Mouse (Mus musculus) forebrain, embryonic 16.5 days (tissue): ENCODE data around the gene Elavl3. TPM values are rescaled to one million over a fixed set of nuclear protein-coding genes. Genes with fewer than 3 reads are reported as not detected.
A peak's percentile ranks its signal among the peaks of the same experiment; 100 is the strongest.

Experiments used
- ATAC-seq: fragments of 200-750 bp; cut with Nextera tagmentation; 2 replicates; pipeline ENCODE4 v1.8.0; 2017; ENCODE audit warnings: mild to moderate bottlenecking, moderate library complexity
- H3K27ac ChIP-seq: fragments of 300-500 bp; sonication (generic); 2 replicates; pipeline ENCODE4 v1.5.1; 2014; ENCODE audit warnings: low read length, control low read depth
- H3K27me3 ChIP-seq: fragments of 300-500 bp; sonication (generic); replicated peaks from 2 replicates; pipeline ENCODE4 v1.6.1; 2014; ENCODE audit warnings: low read length; ENCODE audit not compliant: control insufficient read depth, insufficient read depth
- H3K36me3 ChIP-seq: fragments of 300-500 bp; sonication (generic); 2 replicates; pipeline ENCODE4 v1.6.1; 2014; ENCODE audit not compliant: control insufficient read depth, insufficient read depth
- H3K4me1 ChIP-seq: fragments of 300-500 bp; sonication (generic); replicated peaks from 2 replicates; pipeline ENCODE4 v1.6.1; 2014; ENCODE audit warnings: low read length; ENCODE audit not compliant: control insufficient read depth, insufficient read depth
- H3K4me2 ChIP-seq: fragments of 300-500 bp; sonication (generic); 2 replicates; pipeline ENCODE4 v1.6.1; 2014; ENCODE audit warnings: mild to moderate bottlenecking, low read length, control low read depth
- H3K4me3 ChIP-seq: fragments of 300-500 bp; sonication (generic); replicated peaks from 2 replicates; pipeline ENCODE4 v1.5.1; 2014; ENCODE audit warnings: mild to moderate bottlenecking, low read length, control low read depth
- H3K9ac ChIP-seq: fragments of 300-500 bp; sonication (generic); replicated peaks from 2 replicates; pipeline ENCODE4 v1.6.1; 2014; ENCODE audit warnings: low read depth, low read length, control low read depth
- H3K9me3 ChIP-seq: fragments of 300-500 bp; sonication (generic); 2 replicates; pipeline ENCODE4 v1.6.1; 2016; ENCODE audit warnings: low read length; ENCODE audit not compliant: control insufficient read depth
- WGBS: fragments of 180-500 bp; shearing (Covaris S2); extraction: QIAGEN DNeasy Blood & Tissue Kit; methylation state at CpG from one replicate; pipeline ENCODE4 v1.1.7; 2014; 5-methylcytosine and 5-hydroxymethylcytosine counted together
- polyA plus RNA-seq: library from polyadenylated mRNA; unstranded; fragments of >200 nt; fragmentation: Nextera tagmentation; extraction: Ambion mirVana; gene quantifications from 2 replicates; pipeline ENCODE4 v1.2.1, GENCODE M21; 2015

The Elavl3 gene
- polyA plus RNA-seq, 1 experiment from 2014 or later = 101 TPM

- H3K27me3 ChIP-seq = no peaks in the 10 kb centered on the region
- no peak overlapping the region for H3K9ac ChIP-seq
- 93% methylated on average over 4 of the region's 4 CpGs for WGBS
- no peak overlapping the region for H3K27ac ChIP-seq
- H3K4me1 ChIP-seq = peaks cover 7% of the 10 kb centered on the region; the same call in 1 of the 2 replicates
- no peaks in the 10 kb centered on the region for H3K9me3 ChIP-seq
- H3K36me3 ChIP-seq = no peaks in the 10 kb centered on the region
- ATAC-seq = no peak
- no peak overlapping the region for H3K4me3 ChIP-seq
- no peak overlapping the region for H3K4me2 ChIP-seq
Measured at GRCm38 (mm10) chr9:21978398-21979128, 73.3 kb downstream of the Elavl3 start.

GRCm38 (mm10) chr9:21977972-21978371, 73.9 kb downstream of the Elavl3 start:
- Histone ChIP-seq H3K27me3 (no peaks in the 10 kb centered on the region), H3K36me3 (no peaks in the 10 kb centered on the region), H3K27ac (no peak overlapping the region), H3K4me1 (peaks cover 7% of the 10 kb centered on the region; the same call in 1 of the 2 replicates), H3K9me3 (no peaks in the 10 kb centered on the region), H3K4me2 (no peak overlapping the region), H3K9ac (no peak overlapping the region), H3K4me3 (no peak overlapping the region)
- 26% methylated on average over 2 of the region's 2 CpGs for WGBS
- no peak for ATAC-seq

GRCm38 (mm10) chr9:21977331-21977730, 74.5 kb downstream of the Elavl3 start:
- no peaks in the 10 kb centered on the region for H3K9me3 ChIP-seq

GRCm38 (mm10) chr9:21976626-21977175, 75.1 kb downstream of the Elavl3 start:
- no peaks in the 10 kb centered on the region for H3K36me3 ChIP-seq
- no peak overlapping the region for H3K27ac ChIP-seq
- H3K4me2 ChIP-seq = no peak overlapping the region
- no peak overlapping the region for H3K4me3 ChIP-seq
- no peaks in the 10 kb centered on the region for H3K9me3 ChIP-seq
- no peak overlapping the region for H3K9ac ChIP-seq
- ATAC-seq = no peak
- H3K4me1 ChIP-seq = peaks cover 7% of the 10 kb centered on the region; the same call in 1 of the 2 replicates
- H3K27me3 ChIP-seq = no peaks in the 10 kb centered on the region
- 72% methylated on average over 7 of the region's 10 CpGs for WGBS

More at GRCm38 (mm10) chr9:21977331-21977730, 74.5 kb downstream of the Elavl3 start:
- peaks cover 7% of the 10 kb centered on the region; the same call in 1 of the 2 replicates for H3K4me1 ChIP-seq
- H3K4me2 ChIP-seq = no peak overlapping the region
- no peaks in the 10 kb centered on the region for H3K36me3 ChIP-seq
- no peak overlapping the region for H3K27ac ChIP-seq
- no peaks in the 10 kb centered on the region for H3K27me3 ChIP-seq
- no peak overlapping the region for H3K9ac ChIP-seq
- ATAC-seq = 0 out of 2 replicates have a peak, but pooled peaks have one; percentile 26
- WGBS = 57% methylated on average over 5 of the region's 5 CpGs
- no peak overlapping the region for H3K4me3 ChIP-seq

GRCm38 (mm10) chr9:21969304-21969703, 82.5 kb downstream of the Elavl3 start:
- Histone ChIP-seq H3K4me2 (no peak overlapping the region), H3K27me3 (no peaks in the 10 kb centered on the region), H3K9me3 (no peaks in the 10 kb centered on the region), H3K27ac (no peak overlapping the region), H3K9ac (no peak overlapping the region), H3K36me3 (no peaks in the 10 kb centered on the region), H3K4me1 (no peaks in the 10 kb centered on the region), H3K4me3 (no peak overlapping the region)
- 94% methylated on average over 4 of the region's 4 CpGs for WGBS
- no peak for ATAC-seq

- H3K27ac ChIP-seq = no peak overlapping the region
- no peak for ATAC-seq
- no peaks in the 10 kb centered on the region for H3K36me3 ChIP-seq
- no peaks in the 10 kb centered on the region for H3K4me1 ChIP-seq
- no peaks in the 10 kb centered on the region for H3K27me3 ChIP-seq
- H3K4me3 ChIP-seq = no peak overlapping the region
- no peak overlapping the region for H3K9ac ChIP-seq
- WGBS = 64% methylated on average over 6 of the region's 6 CpGs
- no peak overlapping the region for H3K4me2 ChIP-seq
- no peaks in the 10 kb centered on the region for H3K9me3 ChIP-seq
Measured at GRCm38 (mm10) chr9:21968883-21969282, 82.9 kb downstream of the Elavl3 start.

Other genes with a start within 250 kb of the Elavl3 start
- 0.51 TPM in 1 of 2 replicates, not detected in the other for gene Angptl8, start 216.5 kb downstream of the Elavl3 start, polyA plus RNA-seq
- gene Dock6, start 199.4 kb downstream of the Elavl3 start, polyA plus RNA-seq = 11.8 and 12.0 TPM in 2 replicates
- 37.4 and 39.5 TPM in 2 replicates for gene Rab3d, start 133.8 kb downstream of the Elavl3 start, polyA plus RNA-seq
- 5.4 and 11.9 TPM in 2 replicates for gene Ccdc159, start 124.6 kb downstream of the Elavl3 start, polyA plus RNA-seq
- 47.7 and 54.8 TPM in 2 replicates for gene Tmem205, start 124.5 kb downstream of the Elavl3 start, polyA plus RNA-seq
- 74.1 and 89.9 TPM in 2 replicates for gene Plppr2, start 115.0 kb downstream of the Elavl3 start, polyA plus RNA-seq
- 9.0 and 12.5 TPM in 2 replicates for gene Swsap1, start 96.3 kb downstream of the Elavl3 start, polyA plus RNA-seq
- gene Epor, start 88.5 kb downstream of the Elavl3 start, polyA plus RNA-seq = 1.6 and 1.8 TPM in 2 replicates
- 0.76 and 1.5 TPM in 2 replicates for gene Rgl3, start 62.6 kb downstream of the Elavl3 start, polyA plus RNA-seq
- gene Ccdc151, start 49.4 kb downstream of the Elavl3 start, polyA plus RNA-seq = 3.6 and 5.2 TPM in 2 replicates
- gene Prkcsh, start 49.2 kb downstream of the Elavl3 start, polyA plus RNA-seq = 90.0 and 93.9 TPM in 2 replicates
- not detected in 2 replicates for gene Gm49318, start 19.2 kb upstream of the Elavl3 start, polyA plus RNA-seq
- 20.7 and 22.4 TPM in 2 replicates for gene Zfp653, start 19.4 kb upstream of the Elavl3 start, polyA plus RNA-seq
- 62.5 and 67.4 TPM in 2 replicates for gene Ecsit, start 33.4 kb upstream of the Elavl3 start, polyA plus RNA-seq
- gene Cnn1, start 47.2 kb upstream of the Elavl3 start, polyA plus RNA-seq = 0.60 and 0.78 TPM in 2 replicates
- 147 and 168 TPM in 2 replicates for gene Elof1, start 65.1 kb upstream of the Elavl3 start, polyA plus RNA-seq
- gene Acp5, start 83.7 kb upstream of the Elavl3 start, polyA plus RNA-seq = 0.42 TPM in 1 of 2 replicates, not detected in the other
- 72.5 and 78.8 TPM in 2 replicates for gene Pigyl, start 104.8 kb upstream of the Elavl3 start, polyA plus RNA-seq
- gene Zfp872, start 136.1 kb upstream of the Elavl3 start, polyA plus RNA-seq = 0.29 and 0.37 TPM in 2 replicates
- 10.1 and 10.9 TPM in 2 replicates for gene Zfp809, start 173.7 kb upstream of the Elavl3 start, polyA plus RNA-seq
- gene Zfp599, start 207.9 kb upstream of the Elavl3 start, polyA plus RNA-seq = 12.6 and 12.9 TPM in 2 replicates